Mouse (Mus musculus): ENCODE measurements around the gene Flt1. TPM values are rescaled to one million over a fixed set of nuclear protein-coding genes. Genes with fewer than 3 reads are reported as not detected.

Flt1 gene
- polyA plus RNA-seq, 1 experiment from 2014 or later, result 10.1 TPM

DNA sequence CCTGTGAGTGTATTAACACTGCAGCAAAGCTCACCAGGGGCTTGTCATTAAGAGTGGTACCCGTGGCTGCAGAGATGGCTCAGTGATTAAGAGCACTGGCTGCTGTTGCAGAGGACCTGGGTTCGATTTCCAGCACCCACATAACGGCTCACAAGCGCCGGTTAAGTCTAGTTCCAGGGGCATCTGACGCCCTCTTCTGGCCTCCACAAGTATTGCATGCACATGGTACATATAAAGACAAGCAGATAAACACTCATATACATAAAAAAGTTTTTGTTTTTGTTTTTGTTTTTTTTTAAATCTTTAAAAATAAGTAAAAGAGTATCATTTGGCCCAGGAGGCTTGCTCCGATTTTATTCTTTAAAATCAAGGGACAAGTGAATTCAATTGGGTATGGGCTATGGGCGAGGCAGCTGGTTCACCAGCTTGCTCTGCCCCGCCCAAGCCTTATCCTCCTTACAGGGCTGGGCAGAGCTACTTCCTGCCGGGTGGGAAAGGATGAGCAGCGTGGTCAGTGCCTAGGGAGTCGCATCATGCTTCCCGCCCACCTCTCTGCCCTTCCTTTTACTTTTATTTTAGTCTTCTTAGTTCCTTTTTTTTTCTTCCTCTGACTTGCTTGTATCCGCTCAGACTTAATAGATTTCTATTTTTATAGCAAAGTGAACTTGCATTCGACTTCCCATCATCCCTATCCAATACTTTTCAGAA lies 57.0 kb downstream of the Flt1 start:
- Histone ChIP-seq H3K4me2 (ENCODE audit: low read depth, low read length, severe bottlenecking) (no peak overlapping the region), H3K9me3 (ENCODE audit: control insufficient read depth, low read length) (no peaks in the 10 kb centered on the region), H3K4me3 (ENCODE audit: low read depth, low read length) (no peak overlapping the region), H3K27ac (ENCODE audit: low read depth, low read length) (no peak overlapping the region), H3K27me3 (ENCODE audit: control insufficient read depth, insufficient read depth, low read length) (no peaks in the 10 kb centered on the region), H3K36me3 (ENCODE audit: control insufficient read depth, insufficient read depth, low read length) (no peaks in the 10 kb centered on the region), H3K4me1 (replicated peaks; ENCODE audit: control insufficient read depth, insufficient read depth, low read length) (no peaks in the 10 kb centered on the region), H3K9ac (ENCODE audit: low read length) (no peak overlapping the region)
- 87% methylated on average over 15 of the region's 15 CpGs for WGBS
- DNase-seq (ENCODE audit: low spot score), result no peak
- no peak for ATAC-seq (replicated peaks; ENCODE audit: low FRiP score)

DNA sequence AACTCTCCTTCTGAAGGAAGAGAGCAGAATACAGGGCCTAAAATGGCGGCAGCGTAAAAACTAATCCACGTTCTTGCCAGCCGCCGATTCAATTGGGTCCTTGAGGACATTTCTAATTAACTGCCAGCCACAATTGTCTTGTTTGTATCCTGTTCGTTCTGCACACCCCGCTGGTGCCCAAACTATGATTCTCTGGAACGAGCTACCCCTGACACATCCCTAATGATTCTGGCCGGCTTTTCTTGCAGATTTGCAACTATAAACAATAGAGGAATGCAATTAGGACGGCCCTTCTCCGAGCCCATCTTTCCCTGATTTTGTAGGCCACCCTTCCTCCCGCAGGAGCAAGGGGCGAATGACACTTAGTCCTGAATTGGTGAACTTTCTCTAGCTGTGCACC lies 59.9 kb downstream of the Flt1 start:
- no peak for ATAC-seq (replicated peaks; ENCODE audit: low FRiP score)
- no peaks in the 10 kb centered on the region for H3K36me3 ChIP-seq (ENCODE audit: control insufficient read depth, insufficient read depth, low read length)
- no peak overlapping the region for H3K27ac ChIP-seq (ENCODE audit: low read depth, low read length)
- H3K9ac ChIP-seq (ENCODE audit: low read length), result no peak overlapping the region
- H3K9me3 ChIP-seq (ENCODE audit: control insufficient read depth, low read length), result no peaks in the 10 kb centered on the region
- no peak overlapping the region for H3K4me3 ChIP-seq (ENCODE audit: low read depth, low read length)
- H3K27me3 ChIP-seq (ENCODE audit: control insufficient read depth, insufficient read depth, low read length), result no peaks in the 10 kb centered on the region
- no peak for DNase-seq (ENCODE audit: low spot score)
- H3K4me2 ChIP-seq (ENCODE audit: low read depth, low read length, severe bottlenecking), result no peak overlapping the region
- H3K4me1 ChIP-seq (replicated peaks; ENCODE audit: control insufficient read depth, insufficient read depth, low read length), result no peaks in the 10 kb centered on the region
- WGBS, result 63% methylated on average over 13 of the region's 13 CpGs

DNA sequence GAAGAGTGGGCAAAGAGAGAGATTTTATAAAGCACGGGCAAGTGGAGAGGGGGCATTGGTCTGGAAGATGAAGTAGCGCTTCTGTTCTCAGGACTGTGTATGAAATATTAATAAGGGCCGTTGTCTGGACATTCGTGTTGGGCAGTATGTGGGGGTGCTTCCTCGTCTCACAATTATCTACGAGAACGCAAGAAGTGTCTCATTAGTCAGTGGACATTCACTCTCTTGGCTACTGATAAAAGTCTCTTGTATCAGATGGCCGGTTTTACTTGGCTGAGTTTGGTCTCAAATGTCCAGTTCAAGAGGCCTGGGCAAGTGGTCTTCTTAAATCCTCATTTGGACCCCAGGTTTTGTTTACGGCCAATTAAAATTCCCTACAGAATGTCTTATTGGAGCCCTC lies 60.4 kb downstream of the Flt1 start:
- no peak overlapping the region for H3K27ac ChIP-seq (ENCODE audit: low read depth, low read length)
- H3K9me3 ChIP-seq (ENCODE audit: control insufficient read depth, low read length), result no peaks in the 10 kb centered on the region
- DNase-seq (ENCODE audit: low spot score) (no peak), ATAC-seq (replicated peaks; ENCODE audit: low FRiP score) (no peak)
- no peaks in the 10 kb centered on the region for H3K4me1 ChIP-seq (replicated peaks; ENCODE audit: control insufficient read depth, insufficient read depth, low read length)
- H3K9ac ChIP-seq (ENCODE audit: low read length), result no peak overlapping the region
- H3K4me2 ChIP-seq (ENCODE audit: low read depth, low read length, severe bottlenecking), result no peak overlapping the region
- WGBS, result 93% methylated on average over 9 of the region's 9 CpGs
- no peak overlapping the region for H3K4me3 ChIP-seq (ENCODE audit: low read depth, low read length)
- H3K27me3 ChIP-seq (ENCODE audit: control insufficient read depth, insufficient read depth, low read length), result no peaks in the 10 kb centered on the region
- H3K36me3 ChIP-seq (ENCODE audit: control insufficient read depth, insufficient read depth, low read length), result no peaks in the 10 kb centered on the region

DNA sequence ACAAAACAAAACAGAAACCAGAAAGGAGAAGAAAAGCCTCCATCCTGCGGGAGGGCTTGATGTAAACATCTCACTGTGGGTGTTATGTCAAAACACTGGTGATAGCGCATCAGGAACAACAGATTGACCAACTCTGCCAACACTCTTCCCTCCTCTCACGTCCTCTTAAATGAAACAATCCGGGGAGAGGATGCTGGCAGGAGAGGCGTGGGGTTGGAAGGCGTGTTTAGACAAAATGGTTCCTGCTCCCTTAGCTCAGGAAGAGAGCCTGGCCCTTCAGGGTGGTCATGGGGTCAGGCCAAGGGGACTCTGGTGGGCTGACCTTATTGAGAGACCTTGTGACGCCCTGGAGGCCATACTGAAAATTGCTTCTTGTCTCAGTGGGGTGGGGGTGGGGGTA lies 65.9 kb downstream of the Flt1 start:
- DNase-seq (ENCODE audit: low spot score) (no peak), ATAC-seq (replicated peaks; ENCODE audit: low FRiP score) (no peak)
- no peaks in the 10 kb centered on the region for H3K4me1 ChIP-seq (replicated peaks; ENCODE audit: control insufficient read depth, insufficient read depth, low read length)
- no peaks in the 10 kb centered on the region for H3K36me3 ChIP-seq (ENCODE audit: control insufficient read depth, insufficient read depth, low read length)
- no peak overlapping the region for H3K27ac ChIP-seq (ENCODE audit: low read depth, low read length)
- no peaks in the 10 kb centered on the region for H3K27me3 ChIP-seq (ENCODE audit: control insufficient read depth, insufficient read depth, low read length)
- H3K9me3 ChIP-seq (ENCODE audit: control insufficient read depth, low read length), result no peaks in the 10 kb centered on the region
- 90% methylated on average over 7 of the region's 7 CpGs for WGBS
- H3K9ac ChIP-seq (ENCODE audit: low read length), result no peak overlapping the region
- no peak overlapping the region for H3K4me3 ChIP-seq (ENCODE audit: low read depth, low read length)
- no peak overlapping the region for H3K4me2 ChIP-seq (ENCODE audit: low read depth, low read length, severe bottlenecking)

DNA sequence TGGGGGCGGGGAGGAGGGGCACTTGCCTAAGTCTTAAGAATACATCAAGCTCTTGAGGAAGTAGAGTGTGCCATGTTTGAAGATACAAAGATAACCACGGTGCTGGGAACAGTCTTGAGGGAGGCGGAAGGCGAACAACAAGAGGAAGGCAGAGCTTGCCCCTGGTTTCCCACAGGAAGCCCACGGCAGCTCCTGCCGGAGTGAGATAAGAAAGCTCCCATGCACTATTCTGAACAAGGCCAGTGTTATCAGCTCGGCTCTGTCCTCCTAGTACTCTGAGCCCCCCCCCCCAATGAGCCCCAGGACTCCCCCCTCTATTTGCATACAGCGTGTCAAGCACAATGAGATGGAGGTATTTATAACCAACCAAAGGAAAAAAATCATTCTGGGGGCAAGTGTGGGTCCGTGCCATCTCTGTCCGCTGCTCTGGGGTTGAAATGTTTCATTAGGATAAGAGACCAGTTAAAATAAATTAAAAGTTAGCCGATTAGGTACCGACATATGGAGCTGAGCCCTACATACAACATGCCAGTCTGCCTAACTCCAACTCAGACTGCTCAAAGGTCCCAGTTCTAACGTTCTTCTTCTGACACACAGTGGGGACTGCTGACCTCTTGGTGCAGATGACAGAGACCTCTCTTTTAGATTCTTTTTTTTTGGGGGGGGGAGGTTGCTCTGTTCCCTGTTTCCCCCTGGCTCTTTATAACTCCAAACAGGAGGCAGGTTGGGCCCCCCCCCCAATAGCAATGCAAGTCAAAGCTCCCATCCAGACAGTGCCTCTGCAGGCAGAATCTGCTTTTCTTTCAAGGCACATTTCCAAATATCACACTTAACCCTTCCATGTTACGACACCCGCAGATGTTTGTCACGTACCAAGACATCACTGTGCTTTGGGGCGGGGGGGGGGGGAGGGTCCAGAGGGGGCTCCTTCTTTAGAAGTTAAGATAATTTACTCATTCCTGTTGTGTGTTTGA lies 67.6 kb downstream of the Flt1 start:
- no peaks in the 10 kb centered on the region for H3K36me3 ChIP-seq (ENCODE audit: control insufficient read depth, insufficient read depth, low read length)
- no peak overlapping the region for H3K27ac ChIP-seq (ENCODE audit: low read depth, low read length)
- WGBS, result 74% methylated on average over 17 of the region's 17 CpGs
- DNase-seq (ENCODE audit: low spot score), result peak; percentile 56
- ATAC-seq (replicated peaks; ENCODE audit: low FRiP score), result no peak
- H3K9me3 ChIP-seq (ENCODE audit: control insufficient read depth, low read length), result no peaks in the 10 kb centered on the region
- H3K9ac ChIP-seq (ENCODE audit: low read length), result no peak overlapping the region
- no peak overlapping the region for H3K4me2 ChIP-seq (ENCODE audit: low read depth, low read length, severe bottlenecking)
- H3K4me3 ChIP-seq (ENCODE audit: low read depth, low read length), result no peak overlapping the region
- no peaks in the 10 kb centered on the region for H3K4me1 ChIP-seq (replicated peaks; ENCODE audit: control insufficient read depth, insufficient read depth, low read length)
- H3K27me3 ChIP-seq (ENCODE audit: control insufficient read depth, insufficient read depth, low read length), result no peaks in the 10 kb centered on the region

DNA sequence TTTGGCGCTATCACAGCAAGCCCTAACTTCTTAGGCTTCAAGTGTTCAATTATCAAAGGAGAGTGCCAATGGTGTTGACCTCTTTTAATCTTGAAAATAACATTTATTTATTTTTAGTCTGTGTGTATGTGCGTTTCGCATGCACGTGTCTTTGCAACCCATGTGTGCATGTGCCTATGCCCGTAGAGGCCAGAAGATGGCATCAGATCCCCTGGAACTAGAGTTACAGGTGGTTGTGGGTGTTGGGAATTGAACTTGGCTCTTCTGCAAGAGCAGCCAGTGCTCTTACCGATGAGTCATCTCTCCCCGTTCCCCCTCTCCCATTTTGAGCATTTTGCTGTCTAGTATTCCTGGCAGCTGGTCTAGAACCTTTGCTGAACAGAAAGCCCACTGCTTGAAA lies 70.0 kb downstream of the Flt1 start:
- DNase-seq (ENCODE audit: low spot score) (no peak), ATAC-seq (replicated peaks; ENCODE audit: low FRiP score) (no peak)
- Histone ChIP-seq H3K27ac (ENCODE audit: low read depth, low read length) (no peak overlapping the region), H3K36me3 (ENCODE audit: control insufficient read depth, insufficient read depth, low read length) (no peaks in the 10 kb centered on the region), H3K4me3 (ENCODE audit: low read depth, low read length) (no peak overlapping the region), H3K4me2 (ENCODE audit: low read depth, low read length, severe bottlenecking) (no peak overlapping the region), H3K9ac (ENCODE audit: low read length) (no peak overlapping the region), H3K27me3 (ENCODE audit: control insufficient read depth, insufficient read depth, low read length) (no peaks in the 10 kb centered on the region), H3K9me3 (ENCODE audit: control insufficient read depth, low read length) (no peaks in the 10 kb centered on the region), H3K4me1 (replicated peaks; ENCODE audit: control insufficient read depth, insufficient read depth, low read length) (no peaks in the 10 kb centered on the region)
- WGBS, result 86% methylated on average over 7 of the region's 7 CpGs

DNA sequence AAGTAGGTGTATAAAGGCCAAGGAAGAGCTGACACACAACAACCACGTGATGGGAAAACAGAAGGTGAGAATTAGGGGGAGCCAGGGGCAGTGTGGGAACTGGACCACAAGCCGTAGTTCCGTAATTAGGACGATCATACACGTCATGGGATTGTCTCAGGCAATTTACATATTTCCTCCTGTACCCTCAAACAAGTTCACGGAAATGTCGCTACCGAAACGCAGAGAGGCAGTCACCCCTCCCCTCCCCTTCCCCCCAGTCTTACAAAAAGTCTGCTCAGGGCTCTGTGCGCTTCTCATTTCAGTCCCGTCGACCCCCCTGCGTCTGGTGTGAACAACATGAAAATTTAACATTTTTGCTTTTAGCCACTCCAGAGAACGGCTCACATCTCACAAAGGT lies 74.6 kb downstream of the Flt1 start:
- H3K4me2 ChIP-seq (ENCODE audit: low read depth, low read length, severe bottlenecking), result no peak overlapping the region
- no peak for DNase-seq (ENCODE audit: low spot score)
- no peaks in the 10 kb centered on the region for H3K4me1 ChIP-seq (replicated peaks; ENCODE audit: control insufficient read depth, insufficient read depth, low read length)
- ATAC-seq (replicated peaks; ENCODE audit: low FRiP score), result no peak
- no peak overlapping the region for H3K4me3 ChIP-seq (ENCODE audit: low read depth, low read length)
- no peak overlapping the region for H3K9ac ChIP-seq (ENCODE audit: low read length)
- H3K27me3 ChIP-seq (ENCODE audit: control insufficient read depth, insufficient read depth, low read length), result no peaks in the 10 kb centered on the region
- no peaks in the 10 kb centered on the region for H3K9me3 ChIP-seq (ENCODE audit: control insufficient read depth, low read length)
- H3K36me3 ChIP-seq (ENCODE audit: control insufficient read depth, insufficient read depth, low read length), result no peaks in the 10 kb centered on the region
- H3K27ac ChIP-seq (ENCODE audit: low read depth, low read length), result no peak overlapping the region
- 90% methylated on average over 14 of the region's 14 CpGs for WGBS

DNA sequence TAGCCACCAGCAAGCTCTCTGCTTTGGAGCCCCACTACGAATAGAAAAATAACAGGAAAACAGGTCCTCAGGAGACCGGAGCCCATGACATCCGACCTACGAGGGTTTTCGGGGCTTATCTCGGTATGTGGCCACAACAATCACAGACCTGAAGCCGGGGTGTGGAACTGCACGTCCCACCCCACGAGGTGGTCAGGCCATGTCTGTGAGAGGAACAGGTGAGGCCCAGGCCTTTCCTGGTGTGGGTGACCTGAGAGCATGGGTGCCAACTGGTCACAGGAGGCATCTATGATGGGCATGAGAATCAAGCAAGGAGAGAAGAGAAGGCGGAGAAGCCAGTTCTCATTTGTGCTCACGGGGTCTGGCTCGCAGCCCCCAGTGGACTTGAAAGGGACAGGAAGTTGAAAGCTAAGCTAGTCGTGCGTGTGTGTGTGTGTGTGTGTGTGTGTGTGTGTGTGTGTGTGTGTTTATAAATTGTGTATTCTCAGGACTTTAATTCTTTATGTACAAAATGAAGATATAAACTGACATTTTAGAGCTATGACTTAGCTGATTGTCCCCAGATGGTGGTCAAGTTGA lies 79.4 kb downstream of the Flt1 start:
- no peaks in the 10 kb centered on the region for H3K27me3 ChIP-seq (ENCODE audit: control insufficient read depth, insufficient read depth, low read length)
- DNase-seq (ENCODE audit: low spot score) (no peak), ATAC-seq (replicated peaks; ENCODE audit: low FRiP score) (no peak)
- H3K4me2 ChIP-seq (ENCODE audit: low read depth, low read length, severe bottlenecking), result no peak overlapping the region
- H3K36me3 ChIP-seq (ENCODE audit: control insufficient read depth, insufficient read depth, low read length), result no peaks in the 10 kb centered on the region
- H3K4me1 ChIP-seq (replicated peaks; ENCODE audit: control insufficient read depth, insufficient read depth, low read length), result no peaks in the 10 kb centered on the region
- H3K27ac ChIP-seq (ENCODE audit: low read depth, low read length), result no peak overlapping the region
- no peak overlapping the region for H3K4me3 ChIP-seq (ENCODE audit: low read depth, low read length)
- 80% methylated on average over 14 of the region's 14 CpGs for WGBS
- no peak overlapping the region for H3K9ac ChIP-seq (ENCODE audit: low read length)
- H3K9me3 ChIP-seq (ENCODE audit: control insufficient read depth, low read length), result no peaks in the 10 kb centered on the region
